Mouse (Mus musculus) hindbrain, embryonic 11.5 days (tissue): ENCODE measurements around the gene Helz. TPM values are rescaled to one million over a fixed set of nuclear protein-coding genes. Genes with fewer than 3 reads are reported as not detected.
"Not testable (repeated sequence)": the region's sequence is repeated elsewhere in the genome, so short reads cannot be mapped to it uniquely, and the experiment has no call there.

Source experiments
- ATAC-seq: fragments of 200-750 bp; cut with Nextera tagmentation; 2 replicates; pipeline ENCODE4 v1.8.0; 2017; ENCODE audit warnings: mild to moderate bottlenecking, moderate TSS enrichment, moderate library complexity; ENCODE audit not compliant: low FRiP score
- DNase-seq: peaks from one replicate; pipeline ENCODE4 v3.0.0-alpha.2; 2015; ENCODE audit warnings: low spot score
- H3K27ac ChIP-seq: fragments of 300-500 bp; sonication (generic); 2 replicates; pipeline ENCODE4 v1.5.1; 2014; ENCODE audit warnings: mild to moderate bottlenecking, low read depth, low read length
- H3K27me3 ChIP-seq: fragments of 300-500 bp; sonication (generic); 2 replicates; pipeline ENCODE4 v1.6.1; 2014; ENCODE audit warnings: mild to moderate bottlenecking, low read length, moderate library complexity, mixed read lengths; ENCODE audit not compliant: control insufficient read depth, insufficient read depth
- H3K36me3 ChIP-seq: fragments of 300-500 bp; sonication (generic); 2 replicates; pipeline ENCODE4 v1.6.1; 2014; ENCODE audit warnings: mild to moderate bottlenecking, low read length, moderate library complexity, mixed read lengths; ENCODE audit not compliant: control insufficient read depth, insufficient read depth
- H3K4me1 ChIP-seq: fragments of 300-500 bp; sonication (generic); replicated peaks from 2 replicates; pipeline ENCODE4 v1.6.1; 2014; ENCODE audit warnings: low read length, mixed read lengths; ENCODE audit not compliant: control insufficient read depth, insufficient read depth
- H3K4me2 ChIP-seq: fragments of 300-500 bp; sonication (generic); replicated peaks from 2 replicates; pipeline ENCODE4 v1.6.1; 2014; ENCODE audit warnings: mild to moderate bottlenecking, low read depth, low read length
- H3K4me3 ChIP-seq: fragments of 300-500 bp; sonication (generic); 2 replicates; pipeline ENCODE4 v1.5.1; 2014; ENCODE audit warnings: low read depth, low read length
- H3K9ac ChIP-seq: fragments of 300-500 bp; sonication (generic); 2 replicates; pipeline ENCODE4 v1.6.1; 2014; ENCODE audit warnings: low read depth, low read length
- H3K9me3 ChIP-seq: fragments of 300-500 bp; sonication (generic); 2 replicates; pipeline ENCODE4 v1.6.1; 2016; ENCODE audit warnings: low read length; ENCODE audit not compliant: control insufficient read depth
- WGBS: fragments of 180-500 bp; shearing (Covaris S2); extraction: QIAGEN DNeasy Blood & Tissue Kit; methylation state at CpG from one replicate; pipeline ENCODE4 v1.1.7; 2014; 5-methylcytosine and 5-hydroxymethylcytosine counted together
- polyA plus RNA-seq: library from polyadenylated mRNA; unstranded; fragments of >200 nt; fragmentation: Nextera tagmentation; extraction: Ambion mirVana; gene quantifications from 2 replicates; pipeline ENCODE4 v1.2.1, GENCODE M21; 2014

The Helz gene
- polyA plus RNA-seq, 1 experiment from 2014 or later = 22.6 TPM

DNA sequence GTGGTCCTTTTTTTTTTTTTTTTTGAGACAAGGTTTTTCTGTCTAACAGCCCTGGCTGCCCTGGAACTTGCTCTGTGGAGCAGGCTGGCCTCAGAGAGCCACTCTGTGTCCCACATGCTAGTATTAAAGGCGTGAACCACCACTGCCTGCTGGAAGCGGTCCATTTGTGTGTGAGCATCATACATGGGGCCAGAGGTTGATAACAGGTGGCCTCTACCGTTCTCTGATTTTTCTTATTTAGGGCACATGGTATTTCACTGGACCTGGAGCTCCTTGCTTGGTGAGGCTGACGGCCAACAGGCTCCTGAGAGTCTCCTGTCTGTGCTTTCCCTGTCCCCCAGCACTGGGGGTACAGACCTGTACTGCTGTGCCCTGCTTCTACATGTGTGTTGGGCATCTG, 33.1 kb downstream of the Helz start:
- Histone ChIP-seq H3K9ac (no peak overlapping the region), H3K27ac (no peak overlapping the region), H3K4me1 (no peaks in the 10 kb centered on the region), H3K36me3 (no peaks in the 10 kb centered on the region), H3K4me3 (no peak overlapping the region), H3K4me2 (no peak overlapping the region), H3K9me3 (no peaks in the 10 kb centered on the region), H3K27me3 (no peaks in the 10 kb centered on the region)
- no peak for ATAC-seq
- 96% methylated on average over 4 of the region's 4 CpGs for WGBS
- no peak for DNase-seq

- ATAC-seq (no peak), DNase-seq (no peak)
- 74% methylated on average over 12 of the region's 12 CpGs for WGBS
- no peak overlapping the region for H3K4me2 ChIP-seq
- H3K36me3 ChIP-seq = no peaks in the 10 kb centered on the region
- H3K4me1 ChIP-seq = no peaks in the 10 kb centered on the region
- H3K9me3 ChIP-seq = no peaks in the 10 kb centered on the region
- no peak overlapping the region for H3K4me3 ChIP-seq
- H3K9ac ChIP-seq = no peak overlapping the region
- no peak overlapping the region for H3K27ac ChIP-seq
- H3K27me3 ChIP-seq = no peaks in the 10 kb centered on the region
Observed at GRCm38 (mm10) chr11:107584660-107585451, 37.1 kb downstream of the Helz start.

- not testable (repeated sequence) for H3K9ac ChIP-seq, H3K4me3 ChIP-seq, H3K36me3 ChIP-seq, H3K4me1 ChIP-seq, H3K27ac ChIP-seq, H3K9me3 ChIP-seq, H3K4me2 ChIP-seq, H3K27me3 ChIP-seq, ATAC-seq, DNase-seq
- 88% methylated on average over 5 of the region's 5 CpGs for WGBS
Observed at GRCm38 (mm10) chr11:107586129-107586528, 38.4 kb downstream of the Helz start.

GRCm38 (mm10) chr11:107587141-107587540, 39.4 kb downstream of the Helz start:
- DNase-seq = no peak

GRCm38 (mm10) chr11:107592575-107592974, 44.8 kb downstream of the Helz start:
- 94% methylated on average over 5 of the region's 5 CpGs for WGBS
- Histone ChIP-seq H3K9ac (no peak overlapping the region), H3K27me3 (no peaks in the 10 kb centered on the region), H3K4me1 (no peaks in the 10 kb centered on the region), H3K36me3 (0 out of 2 replicates have a peak, but pooled peaks cover 3% of the 10 kb centered on the region), H3K9me3 (no peaks in the 10 kb centered on the region), H3K4me3 (no peak overlapping the region), H3K4me2 (no peak overlapping the region), H3K27ac (no peak overlapping the region)
- no peak for DNase-seq
- no peak for ATAC-seq

More at GRCm38 (mm10) chr11:107587141-107587540, 39.4 kb downstream of the Helz start:
- Histone ChIP-seq H3K9me3 (no peaks in the 10 kb centered on the region), H3K27ac (no peak overlapping the region), H3K4me2 (no peak overlapping the region), H3K36me3 (no peaks in the 10 kb centered on the region), H3K4me1 (no peaks in the 10 kb centered on the region), H3K27me3 (no peaks in the 10 kb centered on the region), H3K9ac (no peak overlapping the region), H3K4me3 (no peak overlapping the region)
- WGBS = 90% methylated on average over 7 of the region's 7 CpGs
- ATAC-seq = no peak

DNA sequence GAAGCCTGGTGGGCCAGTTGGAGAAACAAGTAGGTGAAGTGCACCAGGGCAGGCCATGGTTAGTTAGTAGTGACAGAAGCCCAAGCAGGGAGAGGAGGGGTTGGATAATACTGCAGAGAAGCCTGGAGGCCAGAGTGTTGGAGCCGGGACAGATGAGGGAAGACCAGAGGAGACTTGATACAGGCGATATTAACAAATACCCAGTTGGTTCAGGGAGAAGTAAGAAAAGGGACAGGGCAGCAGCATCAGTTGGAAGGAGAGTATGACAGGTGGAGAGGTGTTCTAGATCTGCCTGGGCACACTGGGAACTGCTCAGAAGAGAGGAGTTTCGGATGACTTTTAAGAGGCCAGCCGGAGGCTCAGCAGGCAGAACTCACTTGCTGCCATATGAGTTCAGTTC, 49.7 kb downstream of the Helz start:
- H3K4me1 ChIP-seq = no peaks in the 10 kb centered on the region
- H3K36me3 ChIP-seq = 0 out of 2 replicates have a peak, but pooled peaks cover 3% of the 10 kb centered on the region
- no peak overlapping the region for H3K27ac ChIP-seq
- no peaks in the 10 kb centered on the region for H3K27me3 ChIP-seq
- ATAC-seq (no peak), DNase-seq (no peak)
- no peak overlapping the region for H3K4me2 ChIP-seq
- no peak overlapping the region for H3K9ac ChIP-seq
- 94% methylated on average over 4 of the region's 4 CpGs for WGBS
- no peaks in the 10 kb centered on the region for H3K9me3 ChIP-seq
- no peak overlapping the region for H3K4me3 ChIP-seq

GRCm38 (mm10) chr11:107605694-107606093, 58.0 kb downstream of the Helz start:
- Histone ChIP-seq H3K27ac (no peak overlapping the region), H3K9me3 (no peaks in the 10 kb centered on the region), H3K36me3 (no peaks in the 10 kb centered on the region), H3K4me2 (no peak overlapping the region), H3K27me3 (no peaks in the 10 kb centered on the region), H3K9ac (no peak overlapping the region), H3K4me3 (no peak overlapping the region), H3K4me1 (no peaks in the 10 kb centered on the region)
- whole genome bisulfite sequencing = 95% methylated on average over 7 of the region's 7 CpGs
- no peak for ATAC-seq
- DNase-seq = no peak

DNA sequence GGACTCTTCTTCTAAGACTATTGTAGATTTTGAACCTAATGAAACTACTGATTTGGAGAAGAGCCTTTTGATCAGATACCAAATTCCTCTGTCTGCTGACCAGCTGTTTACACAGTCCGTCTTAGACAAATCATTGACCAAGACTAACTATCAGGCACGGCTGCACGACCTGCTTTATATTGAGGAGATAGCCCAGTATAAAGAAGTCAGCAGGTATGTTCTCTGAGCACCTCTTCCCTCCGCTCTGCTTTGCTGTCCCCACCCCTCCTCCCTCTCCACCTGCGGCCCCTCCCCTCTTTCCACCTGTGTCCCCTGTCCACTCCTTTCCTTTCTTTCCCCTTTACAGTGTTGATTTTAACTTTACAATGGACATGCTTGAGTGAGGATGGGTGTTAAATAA, 66.2 kb downstream of the Helz start:
- H3K4me2 ChIP-seq = no peak overlapping the region
- H3K9ac ChIP-seq = no peak overlapping the region
- H3K4me1 ChIP-seq = no peaks in the 10 kb centered on the region
- ATAC-seq = no peak
- no peak overlapping the region for H3K4me3 ChIP-seq
- DNase-seq = no peak
- H3K36me3 ChIP-seq = no peaks in the 10 kb centered on the region; the same call in 1 of the 2 replicates
- no peaks in the 10 kb centered on the region for H3K9me3 ChIP-seq
- no peak overlapping the region for H3K27ac ChIP-seq
- no peaks in the 10 kb centered on the region for H3K27me3 ChIP-seq
- WGBS = 90% methylated on average over 5 of the region's 5 CpGs

DNA sequence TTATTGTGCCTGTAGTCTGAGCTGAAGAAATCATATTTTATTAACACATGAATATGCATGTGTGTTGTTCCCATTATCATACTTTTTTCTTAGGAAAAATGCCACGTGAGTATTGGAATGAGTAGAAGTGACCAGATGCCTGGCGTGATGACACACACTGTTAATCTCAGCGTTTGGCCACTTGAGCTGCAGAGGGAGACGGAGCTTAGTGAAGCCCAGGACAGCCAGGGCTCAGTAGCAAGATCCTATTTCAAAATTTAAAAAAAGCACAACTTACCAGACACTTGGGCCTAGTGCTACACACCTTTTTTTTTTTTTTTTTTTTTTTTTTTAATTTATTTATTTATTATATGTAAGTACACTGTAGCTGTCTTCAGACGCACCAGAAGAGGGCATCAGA, 68.0 kb downstream of the Helz start:
- Histone ChIP-seq H3K4me3 (no peak overlapping the region), H3K36me3 (no peaks in the 10 kb centered on the region; the same call in 1 of the 2 replicates), H3K4me1 (no peaks in the 10 kb centered on the region), H3K9me3 (no peaks in the 10 kb centered on the region), H3K9ac (no peak overlapping the region), H3K27me3 (no peaks in the 10 kb centered on the region), H3K4me2 (no peak overlapping the region), H3K27ac (no peak overlapping the region)
- ATAC-seq (no peak), DNase-seq (no peak)
- 91% methylated on average over 4 of the region's 5 CpGs for WGBS
